Mouse (Mus musculus) testis, adult 2 months (tissue): ENCODE results near the gene Caskin2.

ENCODE experiments used
- CTCF ChIP-seq: fragments of 200-500 bp; IDR thresholded peaks from 2 replicates; pipeline ENCODE4 v1.5.1; 2012; ENCODE audit warnings: low read depth, mild to moderate bottlenecking, inconsistent platforms, low read length, moderate library complexity; ENCODE audit not compliant: control insufficient read depth, insufficient read depth, insufficient replicate concordance
- POLR2A ChIP-seq: fragments of 200-500 bp; IDR thresholded peaks from 2 replicates; pipeline ENCODE4 v1.6.1; 2012; ENCODE audit warnings: low read depth, mild to moderate bottlenecking, inconsistent platforms, low read length, moderate library complexity; ENCODE audit not compliant: control insufficient read depth

- no peak for TF ChIP-seq CTCF
- no peak; the same call in 1 of the 2 replicates for TF ChIP-seq POLR2A
These were observed 47.8 kb downstream of the Caskin2 start for GRCm38 (mm10) chr11:115765607-115766141.
